Mouse (Mus musculus) stomach, postnatal 0 days (tissue): ENCODE data around the gene Magi2. TPM values are rescaled to one million over a fixed set of nuclear protein-coding genes. Genes with fewer than 3 reads are reported as not detected.

Experiments
- ATAC-seq: fragments of 200-750 bp; cut with Nextera tagmentation; 2 replicates; pipeline ENCODE4 v1.8.0; 2017; ENCODE audit not compliant: low FRiP score, low TSS enrichment
- DNase-seq: peaks from one replicate; pipeline ENCODE4 v3.0.0-alpha.2; 2016; ENCODE audit warnings: low spot score
- H3K27ac ChIP-seq: fragments of 300-500 bp; sonication (generic); replicated peaks from 2 replicates; pipeline ENCODE4 v1.5.1; 2014; ENCODE audit warnings: mild to moderate bottlenecking, control low read depth
- H3K27me3 ChIP-seq: fragments of 300-500 bp; sonication (generic); 2 replicates; pipeline ENCODE4 v1.6.1; 2014; ENCODE audit warnings: low read length; ENCODE audit not compliant: control insufficient read depth, insufficient read depth
- H3K36me3 ChIP-seq: fragments of 300-500 bp; sonication (generic); 2 replicates; pipeline ENCODE4 v1.6.1; 2014; ENCODE audit warnings: low read length, mixed read lengths; ENCODE audit not compliant: control insufficient read depth, insufficient read depth
- H3K4me1 ChIP-seq: fragments of 300-500 bp; sonication (generic); replicated peaks from 2 replicates; pipeline ENCODE4 v1.6.1; 2014; ENCODE audit warnings: antibody characterized with exemption; ENCODE audit not compliant: control insufficient read depth, insufficient read depth
- H3K4me2 ChIP-seq: fragments of 300-500 bp; sonication (generic); replicated peaks from 2 replicates; pipeline ENCODE4 v1.6.1; 2014; ENCODE audit warnings: low read depth, mild to moderate bottlenecking, control low read depth, moderate library complexity
- H3K4me3 ChIP-seq: fragments of 300-500 bp; sonication (generic); 2 replicates; pipeline ENCODE4 v1.5.1; 2014; ENCODE audit warnings: low read depth, low read length, control low read depth
- H3K9ac ChIP-seq: fragments of 300-500 bp; sonication (generic); 2 replicates; pipeline ENCODE4 v1.6.1; 2014; ENCODE audit warnings: mild to moderate bottlenecking, low read length, control low read depth, mixed read lengths
- H3K9me3 ChIP-seq: fragments of 300-500 bp; sonication (generic); 2 replicates; pipeline ENCODE4 v1.6.1; 2016; ENCODE audit warnings: low read length; ENCODE audit not compliant: control insufficient read depth
- CTCF ChIP-seq: IDR thresholded peaks from 2 replicates; pipeline ENCODE4 v1.5.1; 2016; ENCODE audit warnings: antibody characterized with exemption, low read depth, mild to moderate bottlenecking, moderate library complexity
- EP300 ChIP-seq: optimal IDR thresholded peaks from 2 replicates; pipeline ENCODE3; 2016; ENCODE audit warnings: antibody characterized with exemption
- WGBS: fragments of 180-500 bp; shearing (Covaris S2); extraction: QIAGEN DNeasy Blood & Tissue Kit; methylation state at CpG from one replicate; pipeline ENCODE4 v1.1.7; 2014; 5-methylcytosine and 5-hydroxymethylcytosine counted together
- polyA plus RNA-seq: library from polyadenylated mRNA; unstranded; fragments of >200 nt; fragmentation: Nextera tagmentation; extraction: Ambion mirVana; gene quantifications from 2 replicates; pipeline ENCODE4 v1.2.1, GENCODE M21; 2015

Gene Magi2
- polyA plus RNA-seq, 1 experiment from 2014 or later, result 1.9 TPM

DNA sequence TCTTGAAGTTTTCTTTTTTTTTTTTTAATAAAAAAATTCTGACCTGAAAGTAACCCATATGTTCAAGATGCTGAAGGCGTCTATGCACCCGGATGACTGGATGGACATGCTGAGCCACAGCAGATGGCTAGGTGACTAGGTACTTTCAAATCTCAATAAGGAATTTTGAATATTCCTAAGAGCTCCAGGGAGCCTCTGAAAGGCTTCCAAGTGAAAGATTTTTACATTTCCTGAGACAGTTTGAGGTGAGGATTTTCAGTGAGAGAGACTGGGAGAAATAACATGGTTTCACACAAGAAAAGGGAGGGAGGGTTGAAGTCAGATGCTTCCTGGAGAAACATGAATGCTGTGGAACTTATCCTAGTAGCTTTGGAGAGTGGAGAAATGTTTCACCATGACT is 1048.8 kb downstream of the Magi2 start:
- 79% methylated on average over 2 of the region's 2 CpGs for WGBS
- Histone ChIP-seq H3K9ac (no peak overlapping the region), H3K4me3 (no peak overlapping the region), H3K4me1 (no peaks in the 10 kb centered on the region), H3K4me2 (no peak overlapping the region), H3K9me3 (no peaks in the 10 kb centered on the region), H3K36me3 (no peaks in the 10 kb centered on the region), H3K27ac (no peak overlapping the region), H3K27me3 (no peaks in the 10 kb centered on the region)
- ATAC-seq (no peak), DNase-seq (no peak)
- TF ChIP-seq EP300 (no peak), CTCF (no peak)

- no peak for DNase-seq
- Histone ChIP-seq H3K4me1 (no peaks in the 10 kb centered on the region), H3K9ac (no peak overlapping the region), H3K27me3 (no peaks in the 10 kb centered on the region), H3K4me3 (no peak overlapping the region), H3K9me3 (no peaks in the 10 kb centered on the region), H3K27ac (no peak overlapping the region), H3K4me2 (no peak overlapping the region), H3K36me3 (no peaks in the 10 kb centered on the region)
- TF ChIP-seq CTCF (no peak), EP300 (no peak)
- WGBS, result 82% methylated on average over 8 of the region's 8 CpGs
- ATAC-seq, result no peak
These were observed 1058.4 kb downstream of the Magi2 start for GRCm38 (mm10) chr5:20285080-20285840.

DNA sequence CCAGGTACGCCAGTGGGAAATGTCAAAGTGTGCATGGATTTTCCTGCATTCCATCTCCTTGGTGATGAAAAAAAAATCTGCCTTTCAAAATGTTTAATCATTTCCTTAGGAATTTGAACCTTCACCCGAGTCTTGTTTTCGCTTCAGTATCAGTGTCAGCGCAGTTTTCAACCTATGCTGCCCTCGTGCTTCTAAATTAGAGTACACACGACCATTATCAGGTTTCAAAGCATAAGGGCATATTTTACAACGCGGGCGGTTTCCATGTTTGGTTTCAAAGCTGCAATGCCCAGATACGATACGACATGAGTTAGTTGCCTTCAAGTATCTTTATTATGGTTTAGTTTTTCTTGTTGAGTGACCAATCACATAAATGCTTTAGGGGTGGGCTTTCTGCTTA is 1067.7 kb downstream of the Magi2 start:
- Histone ChIP-seq H3K9ac (no peak overlapping the region), H3K36me3 (no peaks in the 10 kb centered on the region), H3K27ac (no peak overlapping the region; the same call in 1 of the 2 replicates), H3K4me1 (no peaks in the 10 kb centered on the region), H3K9me3 (no peaks in the 10 kb centered on the region), H3K27me3 (no peaks in the 10 kb centered on the region), H3K4me3 (no peak overlapping the region), H3K4me2 (no peak overlapping the region)
- ATAC-seq (no peak), DNase-seq (no peak)
- no peak for TF ChIP-seq EP300
- no peak for TF ChIP-seq CTCF
- WGBS, result 38% methylated on average over 11 of the region's 11 CpGs

DNA sequence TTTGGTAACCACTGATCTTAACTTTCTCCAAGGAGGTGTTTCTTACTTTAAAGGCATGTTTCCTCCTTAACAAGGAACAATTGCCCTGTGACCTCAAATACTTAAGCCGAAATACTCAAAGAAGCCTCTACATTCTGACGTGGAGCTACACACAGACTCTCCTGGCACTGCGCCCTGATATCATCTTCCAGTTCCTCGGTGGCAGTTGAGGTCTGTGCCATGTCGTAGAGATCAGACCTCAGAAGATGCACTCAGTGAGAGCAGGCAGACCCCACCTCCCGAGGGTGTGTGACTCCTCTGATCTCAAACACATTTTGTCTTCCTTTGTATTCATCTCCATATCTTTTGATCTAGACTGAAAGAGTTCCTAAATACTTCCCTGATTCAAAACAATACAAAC is 1073.0 kb downstream of the Magi2 start:
- DNase-seq (no peak), ATAC-seq (no peak)
- H3K27ac ChIP-seq, result no peak overlapping the region
- no peak overlapping the region for H3K4me3 ChIP-seq
- H3K4me1 ChIP-seq, result no peaks in the 10 kb centered on the region
- TF ChIP-seq CTCF, result no peak
- TF ChIP-seq EP300, result no peak
- H3K9ac ChIP-seq, result no peak overlapping the region
- 61% methylated on average over 6 of the region's 6 CpGs for WGBS
- no peaks in the 10 kb centered on the region for H3K36me3 ChIP-seq
- H3K4me2 ChIP-seq, result no peak overlapping the region
- H3K9me3 ChIP-seq, result no peaks in the 10 kb centered on the region
- H3K27me3 ChIP-seq, result no peaks in the 10 kb centered on the region

DNA sequence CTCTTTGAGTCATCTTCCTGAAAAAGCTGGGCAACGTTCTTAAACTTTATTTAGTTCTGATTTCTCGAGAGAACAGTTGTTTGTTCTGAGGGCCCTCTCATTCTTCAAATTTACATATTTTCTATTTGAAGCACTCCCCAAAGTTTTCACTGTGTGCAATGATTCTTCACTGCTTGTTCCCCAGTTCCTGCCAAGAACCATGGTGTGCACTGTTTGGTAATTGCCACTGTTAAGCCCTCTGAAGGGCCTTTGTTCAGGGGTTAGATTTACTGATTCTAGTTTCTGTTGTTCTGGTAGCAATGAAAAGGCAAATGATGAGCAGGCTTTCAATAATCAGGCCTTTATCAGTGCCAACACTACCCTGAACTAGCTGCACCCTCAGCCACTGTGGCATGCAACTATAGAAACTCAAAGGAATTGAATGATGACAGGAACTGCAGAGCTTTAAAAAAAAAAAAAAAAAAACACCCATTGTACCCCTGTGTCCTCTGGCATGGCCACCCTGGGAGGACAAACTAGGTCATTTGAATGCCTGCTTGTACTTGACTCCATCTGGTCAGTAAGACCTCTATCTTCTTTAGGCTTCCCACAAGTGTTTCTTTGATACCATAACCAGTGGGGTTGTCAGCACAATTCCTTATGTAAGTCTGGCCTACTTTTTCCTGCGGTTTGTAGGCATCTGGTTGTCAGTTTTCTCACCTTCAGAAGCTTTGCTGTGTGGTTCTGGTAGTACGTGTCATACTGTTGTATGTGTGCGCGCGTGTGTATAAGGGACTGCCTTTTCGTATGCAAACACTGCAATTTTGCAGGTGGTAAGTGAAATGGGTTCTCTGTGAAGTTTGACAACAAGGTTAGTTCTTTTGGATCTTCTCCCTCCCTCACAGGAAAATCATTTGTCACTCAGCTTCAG is 1076.5 kb downstream of the Magi2 start:
- no peak overlapping the region for H3K4me2 ChIP-seq
- DNase-seq, result no peak
- H3K4me1 ChIP-seq, result no peaks in the 10 kb centered on the region
- TF ChIP-seq EP300, result no peak
- no peak for TF ChIP-seq CTCF
- no peaks in the 10 kb centered on the region for H3K36me3 ChIP-seq
- WGBS, result 83% methylated on average over 8 of the region's 8 CpGs
- no peaks in the 10 kb centered on the region for H3K27me3 ChIP-seq
- no peaks in the 10 kb centered on the region for H3K9me3 ChIP-seq
- H3K27ac ChIP-seq, result no peak overlapping the region
- no peak overlapping the region for H3K9ac ChIP-seq
- no peak for ATAC-seq
- H3K4me3 ChIP-seq, result no peak overlapping the region

GRCm38 (mm10) chr5:20320970-20321369 is 1094.1 kb downstream of the Magi2 start:
- H3K4me1 ChIP-seq, result no peaks in the 10 kb centered on the region
- no peak overlapping the region for H3K9ac ChIP-seq
- H3K36me3 ChIP-seq, result no peaks in the 10 kb centered on the region
- H3K4me3 ChIP-seq, result no peak overlapping the region
- no peak for TF ChIP-seq CTCF
- TF ChIP-seq EP300, result no peak
- no peak overlapping the region for H3K27ac ChIP-seq
- DNase-seq (no peak), ATAC-seq (no peak)
- H3K4me2 ChIP-seq, result no peak overlapping the region
- H3K27me3 ChIP-seq, result no peaks in the 10 kb centered on the region
- 81% methylated on average over 2 of the region's 2 CpGs for WGBS
- H3K9me3 ChIP-seq, result no peaks in the 10 kb centered on the region
